Mouse (Mus musculus): ENCODE measurements around the gene Pcolce. TPM values are rescaled to one million over a fixed set of nuclear protein-coding genes. Genes with fewer than 3 reads are reported as not detected.
A peak's percentile ranks its signal among the peaks of the same experiment; 100 is the strongest.

Pcolce gene
- polyA plus RNA-seq, 1 experiment from 2014 or later, result 44.6 TPM

- H3K27ac ChIP-seq (ENCODE audit: low read depth, low read length), result no peak overlapping the region
- no peak for ATAC-seq
- H3K4me1 ChIP-seq (replicated peaks; ENCODE audit: control insufficient read depth, insufficient read depth, low read length), result no peaks in the 10 kb centered on the region
- H3K4me3 ChIP-seq (ENCODE audit: low read depth, low read length), result no peak overlapping the region
- no peak overlapping the region for H3K9ac ChIP-seq (ENCODE audit: low read depth, low read length)
- no peak overlapping the region for H3K4me2 ChIP-seq (replicated peaks; ENCODE audit: low read depth)
- H3K36me3 ChIP-seq (ENCODE audit: control insufficient read depth, insufficient read depth), result no peaks in the 10 kb centered on the region
- peaks cover 17% of the 10 kb centered on the region for H3K27me3 ChIP-seq (replicated peaks; ENCODE audit: control insufficient read depth, insufficient read depth, low read length)
- no peak for TF ChIP-seq CTCF (IDR thresholded peaks at IDR 0.05; ENCODE audit: low read depth)
- H3K9me3 ChIP-seq (ENCODE audit: control insufficient read depth), result no peaks in the 10 kb centered on the region
- WGBS, result 72% methylated on average over 6 of the region's 6 CpGs
Observed at GRCm38 (mm10) chr5:137580246-137580645, 33.3 kb downstream of the Pcolce start.

GRCm38 (mm10) chr5:137574470-137574901 is 39.1 kb downstream of the Pcolce start:
- Histone ChIP-seq H3K9ac (ENCODE audit: low read depth, low read length) (no peak overlapping the region), H3K27me3 (replicated peaks; ENCODE audit: control insufficient read depth, insufficient read depth, low read length) (peaks cover 10% of the 10 kb centered on the region), H3K4me3 (ENCODE audit: low read depth, low read length) (peak overlapping the region; percentile 4; the same call in 1 of the 2 replicates), H3K4me1 (replicated peaks; ENCODE audit: control insufficient read depth, insufficient read depth, low read length) (no peaks in the 10 kb centered on the region), H3K36me3 (ENCODE audit: control insufficient read depth, insufficient read depth) (no peaks in the 10 kb centered on the region), H3K9me3 (ENCODE audit: control insufficient read depth) (no peaks in the 10 kb centered on the region), H3K4me2 (replicated peaks; ENCODE audit: low read depth) (peak overlapping the region; percentile 44), H3K27ac (ENCODE audit: low read depth, low read length) (no peak overlapping the region)
- WGBS, result 6% methylated on average over 27 of the region's 27 CpGs
- TF ChIP-seq CTCF (IDR thresholded peaks at IDR 0.05; ENCODE audit: low read depth), result peak; percentile 54
- 0 out of 2 replicates have a peak, but pooled peaks have one; percentile 14 for ATAC-seq

GRCm38 (mm10) chr5:137570691-137571586 is 42.6 kb downstream of the Pcolce start:
- Histone ChIP-seq H3K27ac (ENCODE audit: low read depth, low read length) (no peak overlapping the region), H3K9ac (ENCODE audit: low read depth, low read length) (no peak overlapping the region), H3K36me3 (ENCODE audit: control insufficient read depth, insufficient read depth) (no peaks in the 10 kb centered on the region), H3K9me3 (ENCODE audit: control insufficient read depth) (no peaks in the 10 kb centered on the region), H3K27me3 (replicated peaks; ENCODE audit: control insufficient read depth, insufficient read depth, low read length) (peaks cover 10% of the 10 kb centered on the region), H3K4me3 (ENCODE audit: low read depth, low read length) (no peak overlapping the region), H3K4me1 (replicated peaks; ENCODE audit: control insufficient read depth, insufficient read depth, low read length) (no peaks in the 10 kb centered on the region), H3K4me2 (replicated peaks; ENCODE audit: low read depth) (no peak overlapping the region)
- no peak for TF ChIP-seq CTCF (IDR thresholded peaks at IDR 0.05; ENCODE audit: low read depth)
- 74% methylated on average over 17 of the region's 17 CpGs for WGBS
- ATAC-seq, result no peak

- H3K4me2 ChIP-seq (replicated peaks; ENCODE audit: low read depth), result no peak overlapping the region
- H3K27me3 ChIP-seq (replicated peaks; ENCODE audit: control insufficient read depth, insufficient read depth, low read length), result peaks cover 9% of the 10 kb centered on the region
- H3K27ac ChIP-seq (ENCODE audit: low read depth, low read length), result no peak overlapping the region
- no peak overlapping the region for H3K9ac ChIP-seq (ENCODE audit: low read depth, low read length)
- H3K4me3 ChIP-seq (ENCODE audit: low read depth, low read length), result no peak overlapping the region
- no peaks in the 10 kb centered on the region for H3K9me3 ChIP-seq (ENCODE audit: control insufficient read depth)
- no peak for ATAC-seq
- WGBS, result 51% methylated on average over 7 of the region's 7 CpGs
- H3K36me3 ChIP-seq (ENCODE audit: control insufficient read depth, insufficient read depth), result no peaks in the 10 kb centered on the region
- H3K4me1 ChIP-seq (replicated peaks; ENCODE audit: control insufficient read depth, insufficient read depth, low read length), result no peaks in the 10 kb centered on the region
- TF ChIP-seq CTCF (IDR thresholded peaks at IDR 0.05; ENCODE audit: low read depth), result no peak
Observed at GRCm38 (mm10) chr5:137570181-137570580, 43.4 kb downstream of the Pcolce start.

GRCm38 (mm10) chr5:137569665-137570064 is 43.9 kb downstream of the Pcolce start, which contains the start of gene Tfr2:
Tfr2 (plus strand) TSS chr5:137569840.
- Histone ChIP-seq H3K27me3 (replicated peaks; ENCODE audit: control insufficient read depth, insufficient read depth, low read length) (peaks cover 4% of the 10 kb centered on the region), H3K36me3 (ENCODE audit: control insufficient read depth, insufficient read depth) (no peaks in the 10 kb centered on the region), H3K4me2 (replicated peaks; ENCODE audit: low read depth) (0 out of 2 replicates have a peak within 1 kb of the TSS, but pooled peaks have one; percentile 24), H3K4me3 (ENCODE audit: low read depth, low read length) (no peak within 1 kb of the TSS), H3K4me1 (replicated peaks; ENCODE audit: control insufficient read depth, insufficient read depth, low read length) (no peaks in the 10 kb centered on the region), H3K9ac (ENCODE audit: low read depth, low read length) (no peak within 1 kb of the TSS), H3K27ac (ENCODE audit: low read depth, low read length) (no peak within 1 kb of the TSS), H3K9me3 (ENCODE audit: control insufficient read depth) (no peaks in the 10 kb centered on the region)
- peak; percentile 80 for ATAC-seq
- no peak for TF ChIP-seq CTCF (IDR thresholded peaks at IDR 0.05; ENCODE audit: low read depth)
- WGBS, result 19% methylated on average over 9 of the region's 9 CpGs

GRCm38 (mm10) chr5:137569031-137569430 is 44.6 kb downstream of the Pcolce start:
- Histone ChIP-seq H3K27me3 (replicated peaks; ENCODE audit: control insufficient read depth, insufficient read depth, low read length) (no peaks in the 10 kb centered on the region), H3K36me3 (ENCODE audit: control insufficient read depth, insufficient read depth) (no peaks in the 10 kb centered on the region), H3K4me2 (replicated peaks; ENCODE audit: low read depth) (no peak overlapping the region), H3K4me1 (replicated peaks; ENCODE audit: control insufficient read depth, insufficient read depth, low read length) (no peaks in the 10 kb centered on the region), H3K9me3 (ENCODE audit: control insufficient read depth) (no peaks in the 10 kb centered on the region), H3K27ac (ENCODE audit: low read depth, low read length) (no peak overlapping the region), H3K9ac (ENCODE audit: low read depth, low read length) (no peak overlapping the region), H3K4me3 (ENCODE audit: low read depth, low read length) (no peak overlapping the region)
- no peak for TF ChIP-seq CTCF (IDR thresholded peaks at IDR 0.05; ENCODE audit: low read depth)
- 74% methylated on average over 12 of the region's 12 CpGs for WGBS
- ATAC-seq, result no peak

Measured in intestine, postnatal 0 days (tissue).